Mouse (Mus musculus) frontal cortex, postnatal 10 days (tissue): ENCODE data around the gene Tssk6.
A peak's percentile ranks its signal among the peaks of the same experiment; 100 is the strongest.

Experiments
- DNase-seq, 2 experiments: peaks; one replicate each; pipeline ENCODE4 v3.0.0; 2022; ENCODE audit warnings: low spot score in 2 of 2, mixed read lengths in 1 of 2

The Tssk6 gene

GRCm38 (mm10) chr8:69902163-69903062 lies at the start of gene Tssk6, which contains the start of the genes Ndufa13 and Yjefn3:
TSS of gene Tssk6 (plus strand) at chr8:69902184.
TSS of gene Ndufa13 (minus strand) at chr8:69902558.
TSS of gene Yjefn3 (minus strand) at chr8:69902712.
- DNase-seq: peak; percentile 56 to 58

DNA sequence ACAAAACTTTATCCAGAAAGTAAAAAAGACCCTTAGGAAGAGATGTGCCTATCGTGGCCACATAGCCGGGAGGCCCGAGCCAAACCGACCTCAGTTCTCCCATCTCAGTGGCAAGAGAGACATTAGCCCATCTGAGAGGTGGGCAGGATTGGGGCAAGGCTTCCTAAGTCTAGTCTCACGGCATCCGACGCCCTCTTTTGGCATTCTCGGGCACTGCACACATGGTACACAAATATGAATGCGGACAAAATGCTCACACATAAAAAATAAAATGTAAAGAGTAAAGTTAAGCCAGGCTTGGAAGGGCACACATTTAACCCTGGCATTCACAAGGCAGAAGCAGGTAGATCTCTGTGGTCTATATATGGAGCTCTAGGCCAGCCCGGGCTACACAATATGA lies 48.1 kb upstream of the Tssk6 start:
- no peak for DNase-seq

GRCm38 (mm10) chr8:69860807-69861206 lies 41.2 kb upstream of the Tssk6 start:
- no peak for DNase-seq

- no peak for DNase-seq
Observed at GRCm38 (mm10) chr8:69861251-69861650, 40.7 kb upstream of the Tssk6 start.

- no peak for DNase-seq
Observed at GRCm38 (mm10) chr8:69863387-69864020, 38.5 kb upstream of the Tssk6 start.

DNA sequence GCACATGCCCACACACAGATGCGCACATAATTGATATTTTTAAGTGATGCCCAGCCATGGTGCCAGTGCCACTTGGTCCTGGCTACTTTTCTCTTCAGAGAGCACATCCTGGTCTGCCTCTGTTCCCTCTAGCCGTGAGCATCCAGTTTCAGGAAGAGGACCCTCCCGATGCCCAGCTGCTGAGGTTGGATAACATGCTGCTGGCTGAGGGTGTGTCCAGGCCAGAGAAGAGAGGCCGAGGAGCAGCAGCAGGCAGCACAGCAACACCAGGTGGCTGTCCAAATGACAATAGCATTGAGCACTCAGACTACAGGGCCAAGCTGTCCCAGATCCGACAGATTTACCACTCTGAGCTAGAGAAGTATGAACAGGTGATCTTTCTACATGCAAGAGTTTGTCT lies 37.8 kb upstream of the Tssk6 start:
- DNase-seq: no peak

DNA sequence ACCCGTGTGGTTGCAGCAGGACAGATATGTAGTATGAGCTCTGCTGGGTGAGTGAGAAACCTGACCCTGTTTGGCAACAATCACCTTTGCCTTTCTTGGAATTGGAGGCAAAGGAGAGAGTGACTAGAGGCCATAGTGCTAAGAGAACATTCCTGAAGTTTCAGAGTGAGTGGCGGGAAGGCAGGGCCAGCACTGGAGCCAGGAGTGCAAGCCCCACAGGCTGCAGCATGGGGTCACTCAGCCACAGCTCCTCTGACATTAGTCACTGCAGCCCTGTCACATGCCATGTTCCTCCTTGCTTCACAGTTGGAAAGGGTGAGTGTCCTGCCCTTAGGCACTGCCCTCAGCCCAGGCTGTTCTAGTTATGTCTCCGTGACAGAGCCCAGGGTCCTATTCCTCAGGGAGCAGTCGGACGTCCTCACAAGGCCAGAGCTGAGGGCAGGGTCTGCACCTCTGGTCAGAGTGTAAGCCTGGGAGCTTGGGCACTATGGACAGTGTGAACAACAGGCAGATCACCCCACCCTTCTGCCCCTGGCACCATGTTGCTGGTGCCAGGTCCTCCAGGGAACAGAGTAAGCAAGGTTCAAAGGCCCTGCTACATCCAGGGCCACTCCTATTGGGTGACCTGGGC lies 34.2 kb upstream of the Tssk6 start:
- DNase-seq: no peak

DNA sequence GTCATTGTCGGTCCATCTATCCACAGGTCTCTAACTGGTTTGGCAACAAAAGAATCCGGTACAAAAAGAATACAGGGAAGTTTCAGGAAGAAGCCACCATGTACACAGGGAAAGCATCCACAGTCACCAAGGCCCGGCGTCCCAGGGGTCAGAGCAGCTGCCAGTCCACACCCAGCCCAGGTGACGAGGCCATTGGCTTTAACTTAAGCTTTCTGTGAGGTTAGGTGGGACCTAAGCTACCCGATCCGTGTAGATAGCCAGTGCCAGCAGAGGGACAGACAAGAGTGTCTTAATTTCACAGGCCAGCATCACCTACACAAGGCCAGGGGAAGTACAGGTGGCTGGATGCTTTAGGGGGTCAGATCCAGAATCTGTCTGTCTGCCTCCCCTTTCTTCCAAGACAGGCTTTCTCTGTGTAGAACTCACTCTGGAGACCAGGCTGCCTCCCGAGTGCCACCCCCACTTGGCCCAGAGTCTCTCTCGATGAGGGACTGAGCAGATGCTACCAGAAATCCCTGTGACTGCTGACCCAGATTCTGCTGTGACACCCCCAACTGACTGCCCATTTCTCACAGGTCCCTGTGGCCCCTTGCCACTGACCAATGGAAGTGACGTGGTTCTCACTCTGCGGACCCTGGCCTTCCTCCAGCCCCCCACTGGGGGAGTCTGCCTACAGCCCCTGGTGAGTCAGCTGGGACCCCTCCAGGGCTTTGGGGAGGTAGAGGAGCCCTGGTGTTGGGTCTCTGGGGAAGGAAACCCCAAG lies 31.8 kb upstream of the Tssk6 start:
- DNase-seq: no peak

DNA sequence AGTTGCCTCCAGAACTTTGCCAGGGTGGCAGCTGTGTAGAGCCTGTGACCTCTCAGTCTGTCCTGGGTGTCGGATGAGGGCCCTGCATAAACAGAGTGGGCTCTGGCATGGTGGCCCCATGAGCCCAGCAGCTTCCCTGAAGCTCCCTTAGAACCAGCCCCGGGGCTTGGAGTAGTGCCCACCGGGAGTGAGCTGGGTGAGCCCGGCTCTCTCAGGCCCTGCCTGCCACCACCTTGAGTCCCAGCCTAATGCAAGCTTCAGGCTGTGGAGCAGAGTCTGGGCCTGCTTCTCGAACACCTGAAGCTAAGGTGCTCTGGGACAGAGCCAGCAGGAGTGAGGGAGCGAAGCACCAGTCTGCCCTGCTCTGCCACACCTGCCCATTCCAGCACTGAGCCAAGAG lies 31.1 kb upstream of the Tssk6 start:
- no peak for DNase-seq

GRCm38 (mm10) chr8:69874155-69874554 lies 27.8 kb upstream of the Tssk6 start:
- DNase-seq: peak in 1 of 2 experiments; percentile 58

DNA sequence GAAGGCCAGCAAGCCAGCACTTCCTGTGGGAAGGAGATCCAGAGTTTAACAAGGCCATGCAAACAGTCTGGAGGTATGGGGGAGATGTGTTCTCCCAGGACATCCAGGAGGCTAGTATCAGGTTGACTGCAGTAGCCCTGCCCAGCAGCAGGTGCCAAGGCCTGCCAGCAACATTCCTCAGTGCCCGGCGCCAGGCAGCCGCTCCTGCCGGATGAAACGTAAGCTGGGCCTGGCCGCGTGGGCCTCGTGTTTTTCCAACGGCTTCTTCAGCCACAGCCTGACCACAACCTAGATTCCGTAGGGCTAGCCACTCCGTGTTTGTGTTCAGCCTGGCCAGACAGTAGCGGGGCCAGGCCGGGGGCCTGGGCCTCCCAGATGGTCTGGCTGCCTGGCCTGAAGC lies 27.3 kb upstream of the Tssk6 start:
- no peak for DNase-seq

GRCm38 (mm10) chr8:69876097-69876496 lies 25.9 kb upstream of the Tssk6 start:
- no peak for DNase-seq

GRCm38 (mm10) chr8:69876967-69877366 lies 25.0 kb upstream of the Tssk6 start:
- no peak for DNase-seq

DNA sequence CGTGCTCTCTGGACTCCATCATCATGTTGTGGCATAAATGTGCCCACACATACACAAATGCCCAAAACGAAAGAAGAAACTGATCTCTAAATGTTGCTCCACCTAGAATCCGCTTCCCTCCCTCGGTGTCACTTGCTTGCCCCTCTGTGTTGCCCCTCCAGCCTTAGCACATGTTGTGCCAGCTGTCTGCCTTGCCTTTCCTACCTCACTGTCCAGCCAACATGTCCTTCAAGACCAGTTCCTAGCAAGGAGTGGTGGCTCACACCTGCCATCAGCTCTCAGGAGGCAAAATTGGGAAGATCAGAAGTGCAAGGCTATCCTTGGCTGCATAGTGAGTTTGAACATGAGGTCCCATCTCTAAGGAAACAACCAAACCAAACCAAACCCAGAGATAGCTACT lies 24.6 kb upstream of the Tssk6 start:
- no peak for DNase-seq

DNA sequence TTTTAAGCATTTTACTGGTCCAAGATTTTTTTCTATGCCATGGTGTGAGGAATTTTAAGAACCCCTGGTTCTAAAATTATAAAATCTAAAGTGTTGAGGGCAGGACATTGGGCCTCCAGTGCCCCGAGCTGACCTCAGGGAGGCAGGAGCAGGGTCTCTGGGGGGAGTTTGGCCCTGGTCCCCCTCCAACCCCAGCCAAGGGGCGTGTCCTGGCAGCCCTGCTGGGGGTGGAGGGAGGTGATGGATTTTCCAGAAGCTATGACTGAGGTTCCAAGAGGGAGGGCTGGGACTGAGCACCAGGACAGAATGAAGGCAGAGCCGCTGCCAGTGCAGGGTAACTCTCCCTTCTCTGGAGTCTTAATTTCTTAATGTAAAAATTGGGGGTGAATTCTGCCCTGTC lies 24.0 kb upstream of the Tssk6 start:
- DNase-seq: no peak

GRCm38 (mm10) chr8:69879678-69880077 lies 22.3 kb upstream of the Tssk6 start:
- no peak for DNase-seq

- DNase-seq: no peak
Observed at GRCm38 (mm10) chr8:69880841-69881240, 21.1 kb upstream of the Tssk6 start.

DNA sequence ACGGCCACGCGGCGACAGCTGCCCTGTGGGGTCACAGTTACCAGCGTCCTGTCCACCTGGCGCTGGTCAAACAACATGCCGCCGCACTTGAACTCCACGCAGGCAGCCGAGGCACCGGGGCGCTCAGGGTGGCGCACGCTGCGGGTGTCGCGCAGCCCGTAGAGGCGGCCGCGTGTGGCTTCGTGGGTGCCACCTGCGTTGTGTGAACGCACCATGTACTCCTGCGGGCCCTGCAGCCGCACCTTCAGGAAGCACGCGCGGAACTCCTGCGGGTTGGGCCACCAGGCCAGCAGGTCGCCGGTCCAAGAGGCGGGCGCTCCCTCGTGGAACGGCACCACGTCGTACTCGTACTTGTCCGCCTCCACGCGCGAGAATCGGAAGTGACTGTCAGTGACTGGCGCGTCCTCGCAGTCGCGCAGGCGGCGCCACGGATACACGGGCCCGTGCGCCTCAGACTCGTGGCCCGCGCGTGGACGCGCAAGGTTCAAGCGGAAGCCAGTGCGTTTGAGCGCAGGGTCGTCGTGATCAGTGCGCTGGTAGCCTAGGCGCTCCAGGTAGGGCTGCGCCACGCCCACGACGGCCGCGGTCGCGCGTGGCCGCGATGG lies 20.6 kb upstream of the Tssk6 start:
- DNase-seq: no peak

- DNase-seq: peak in 1 of 2 experiments; percentile 72
Observed at GRCm38 (mm10) chr8:69882021-69882756, 19.8 kb upstream of the Tssk6 start.

DNA sequence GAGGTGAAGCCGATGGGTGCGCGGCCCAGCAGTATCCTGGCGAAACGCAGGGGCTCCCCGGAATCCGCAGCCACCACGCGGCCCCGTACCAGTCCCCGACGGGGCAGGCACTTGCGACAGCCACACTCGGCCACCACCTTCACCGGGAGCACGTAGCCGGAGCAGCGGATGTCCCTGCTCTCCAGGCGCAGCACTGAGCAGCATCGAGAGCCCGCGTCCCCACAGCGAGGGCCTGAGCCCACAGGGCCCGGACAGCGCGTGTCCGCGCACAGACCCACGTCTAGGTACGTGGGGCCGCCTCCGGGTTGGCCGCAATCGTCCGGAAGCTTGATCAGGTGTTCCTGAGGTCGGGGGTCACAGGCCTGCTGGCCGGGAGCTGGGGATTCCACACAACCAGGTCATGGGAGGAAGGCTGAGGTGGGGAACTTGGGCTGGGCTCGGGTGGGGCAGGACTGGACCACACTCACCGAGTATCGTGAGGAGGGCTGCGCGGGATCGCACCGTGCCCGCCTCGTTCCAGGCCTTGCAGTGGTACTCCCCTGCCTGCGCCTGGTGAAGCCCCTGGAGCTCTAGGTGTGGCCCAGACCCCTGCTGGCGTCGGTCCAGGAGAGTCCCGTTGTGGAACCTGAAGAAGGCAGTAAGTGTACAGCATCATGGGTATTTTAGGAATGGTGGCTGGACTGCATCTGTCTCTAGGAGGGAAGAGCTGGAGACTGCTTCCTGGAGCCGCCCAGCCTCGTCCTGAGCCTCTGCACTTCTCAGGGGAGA lies 19.0 kb upstream of the Tssk6 start:
- no peak for DNase-seq
